Mouse (Mus musculus): ENCODE measurements around the gene Mrpl45.

Gene Mrpl45

DNA sequence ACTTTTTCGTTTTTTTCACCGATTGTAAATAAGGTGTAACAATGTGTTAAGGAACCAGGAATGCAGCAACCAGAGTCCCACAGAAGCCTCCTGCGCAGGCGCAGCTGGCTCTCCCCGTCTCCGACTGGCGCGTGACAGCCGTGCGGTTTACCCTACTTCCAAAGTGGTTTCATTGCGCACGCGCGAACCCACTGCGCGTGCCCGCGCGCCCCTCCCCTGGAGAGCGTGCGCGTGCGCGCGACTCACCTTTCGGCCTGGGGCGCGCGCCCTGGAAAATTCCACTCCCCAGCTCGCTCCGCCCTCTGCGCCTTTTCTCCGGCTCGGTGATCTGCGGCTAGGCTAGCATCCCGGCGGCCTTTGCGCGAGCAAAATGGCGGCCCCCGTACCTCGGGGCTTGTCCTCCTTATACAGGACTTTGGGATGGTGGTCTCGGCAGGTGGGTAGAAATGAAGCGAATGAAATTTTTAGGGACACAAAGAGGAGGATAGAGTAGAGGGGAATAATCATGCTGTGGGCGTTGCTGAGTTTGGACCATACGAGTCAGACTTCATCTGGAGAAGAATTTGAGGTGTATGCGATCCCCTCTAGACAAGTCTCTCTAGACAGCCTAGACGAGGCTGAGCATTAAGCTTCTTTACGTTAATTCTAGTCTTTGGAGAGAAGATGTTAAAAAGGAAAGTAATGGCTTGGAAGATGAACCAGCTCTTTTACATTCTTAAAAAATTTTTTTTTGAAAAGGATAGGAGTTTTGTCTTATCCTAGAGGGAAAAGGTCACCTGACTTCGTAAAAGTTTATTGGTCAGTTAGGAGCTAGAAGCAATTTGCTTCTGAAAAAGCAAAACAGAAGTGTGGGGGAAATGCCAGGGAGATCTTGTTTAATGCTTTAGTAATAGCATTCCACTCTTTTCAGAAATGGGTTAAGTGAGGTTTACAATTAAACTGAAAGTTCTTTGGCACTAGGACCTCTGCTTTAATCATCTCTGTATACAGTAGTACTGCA lies at the start of gene Mrpl45:
Mrpl45 (plus strand) TSS at position 213 of the 1,000 bp plus-strand sequence.
- POLR2A ChIA-PET: interaction anchor here (0.5 to 19.9 kb wide), 76 partner anchors 8 to 459 kb away, joined by 3 to 489 read pairs (median 4); partner anchors contain the start of genes Npepps (in 3 of the 4), Socs7 (in 2 of the 4), 1700001P01Rik (in 1 of the 4) and Arhgap23 (in 1 of the 4)
- CTCF ChIA-PET: interaction anchor here in 3 of 4 experiments (0.5 to 1.5 kb wide), 9 partner anchors 12 to 1313 kb away, joined by 3 to 7 read pairs (median 4); no protein-coding TSS in a partner anchor

DNA sequence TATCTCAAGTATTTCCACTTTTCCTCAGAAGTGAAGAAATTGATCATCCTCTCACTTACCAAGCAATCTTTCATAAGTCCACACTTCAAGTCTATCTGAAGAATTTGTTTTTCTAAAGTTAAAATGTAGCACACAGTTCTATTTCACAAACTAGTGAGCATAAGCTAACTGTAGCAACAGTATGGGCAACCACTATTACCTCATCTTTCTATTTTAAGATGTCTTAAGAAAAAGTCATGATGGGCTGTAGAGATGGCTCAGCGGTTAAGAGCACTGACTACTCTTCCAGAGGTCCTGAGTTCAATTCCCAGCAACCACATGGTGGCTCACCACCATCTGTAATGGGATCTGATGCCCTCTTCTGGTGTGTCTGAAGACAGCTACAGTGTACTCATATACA lies 49.0 kb upstream of the Mrpl45 start:
- POLR2A ChIA-PET: interaction anchor here in 3 of 4 experiments (0.6 to 1.4 kb wide), 12 partner anchors 9 to 284 kb away, joined by 3 to 6 read pairs (median 4); no protein-coding TSS in a partner anchor
- CTCF ChIA-PET: interaction anchor here in 1 of 4 experiments (0.5 kb wide), 2 partner anchors 10 to 59 kb away, joined by 3 read pairs; no protein-coding TSS in a partner anchor

DNA sequence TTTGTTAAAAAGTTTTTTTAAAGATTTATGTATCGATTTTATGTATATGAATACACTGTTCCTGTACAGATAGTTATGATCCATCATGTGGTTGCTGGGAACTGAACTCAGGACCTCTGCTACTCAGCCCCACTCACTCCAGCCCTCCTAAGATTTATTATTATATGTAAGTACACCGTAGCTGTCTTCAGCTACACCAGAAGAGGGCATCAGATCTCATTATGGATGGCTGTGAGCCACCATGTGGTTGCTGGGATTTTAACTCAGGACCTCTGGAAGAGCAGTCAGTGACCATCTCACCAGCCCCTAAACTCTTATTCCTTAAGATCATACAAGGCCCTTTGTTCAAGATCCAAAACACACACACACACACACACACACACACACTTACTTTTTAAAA lies 45.5 kb upstream of the Mrpl45 start:
- POLR2A ChIA-PET: interaction anchor here in 2 of 4 experiments (0.7 to 1.0 kb wide), 4 partner anchors 12 to 45 kb away, joined by 3 to 4 read pairs (median 4); partner anchors contain the start of gene Mrpl45 (in 1 of the 2)
- CTCF ChIA-PET: interaction anchor here in 2 of 4 experiments (0.7 to 1.1 kb wide), 4 partner anchors 16 to 41 kb away, joined by 3 to 12 read pairs (median 4); no protein-coding TSS in a partner anchor

DNA sequence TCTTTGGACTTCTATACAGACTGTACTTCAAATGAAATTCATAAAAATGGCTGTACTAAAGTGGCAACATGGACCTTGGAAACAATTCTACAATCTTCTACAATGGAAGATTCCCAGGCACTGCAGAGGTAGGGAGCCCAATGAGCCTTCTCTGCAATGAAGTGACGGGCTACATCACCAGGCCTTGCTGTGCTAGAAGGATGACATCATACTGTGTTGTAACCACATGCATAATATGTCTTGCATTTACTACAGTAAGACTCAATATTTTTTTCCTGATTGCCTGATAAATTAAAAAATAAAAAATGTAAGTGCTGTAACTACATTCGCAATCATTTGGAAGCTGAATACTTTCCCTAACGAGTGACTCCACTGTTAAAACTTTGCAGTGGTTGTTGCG lies 42.7 kb upstream of the Mrpl45 start:
- ChIA-PET CTCF (interaction anchor here in 3 of 4 experiments (0.6 to 1.6 kb wide), 7 partner anchors 25 to 329 kb away, joined by 3 to 9 read pairs (median 3); partner anchors contain the start of gene Mrpl45 (in 1 of the 3)), POLR2A (interaction anchor here in 3 of 4 experiments (0.7 to 1.4 kb wide), 9 partner anchors 8 to 528 kb away, joined by 3 to 5 read pairs (median 3); no protein-coding TSS in a partner anchor)

DNA sequence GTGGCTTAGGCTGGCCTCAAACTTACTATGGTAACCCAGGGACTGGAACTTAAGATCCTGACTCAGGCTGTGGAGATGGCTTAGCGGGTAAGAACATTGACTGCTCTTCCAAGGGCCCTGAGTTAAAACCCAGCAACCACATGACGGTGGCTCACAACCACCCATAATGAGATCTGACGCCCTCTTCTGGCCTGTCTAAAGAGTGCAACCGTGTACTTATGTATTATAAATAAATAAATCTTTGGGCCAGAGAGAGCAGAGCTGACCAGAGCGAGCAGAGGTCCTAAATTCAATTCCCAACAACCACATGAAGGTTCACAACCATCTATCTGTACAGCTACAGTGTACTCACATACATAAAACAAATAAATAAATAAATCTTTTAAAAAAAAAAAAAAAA lies 41.9 kb upstream of the Mrpl45 start:
- POLR2A ChIA-PET: interaction anchor here in 2 of 4 experiments (0.6 to 1.4 kb wide), 10 partner anchors 9 to 343 kb away, joined by 3 to 6 read pairs (median 4); no protein-coding TSS in a partner anchor
- CTCF ChIA-PET: interaction anchor here (0.6 to 1.6 kb wide), 12 partner anchors 9 to 329 kb away, joined by 3 to 9 read pairs (median 4); partner anchors contain the start of gene Mrpl45 (in 1 of the 4)

DNA sequence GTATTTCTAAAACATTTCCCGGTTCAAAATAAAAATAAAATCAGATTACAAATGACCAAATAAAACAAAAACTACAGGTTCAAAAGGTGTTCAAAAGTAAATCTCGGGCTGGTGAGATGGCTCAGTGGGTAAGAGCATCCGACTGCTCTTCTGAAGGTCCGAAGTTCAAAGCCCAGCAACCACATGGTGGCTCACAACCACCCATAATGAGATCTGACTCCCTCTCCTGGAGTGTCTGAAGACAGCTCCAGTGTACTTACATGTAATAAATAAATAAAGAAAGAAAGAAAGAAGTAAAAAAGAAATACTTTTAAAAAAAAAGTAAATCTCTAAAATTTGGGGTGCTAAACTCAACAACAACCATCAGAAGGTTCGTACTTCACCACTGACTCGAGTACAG lies 40.6 kb upstream of the Mrpl45 start:
- POLR2A ChIA-PET: interaction anchor here in 2 of 4 experiments (0.8 to 2.7 kb wide), 4 partner anchors 14 to 35 kb away, joined by 3 to 24 read pairs (median 4); no protein-coding TSS in a partner anchor
- CTCF ChIA-PET: interaction anchor here in 1 of 4 experiments (0.7 kb wide), 1 partner anchor 91 kb away, joined by 3 read pairs; no protein-coding TSS in a partner anchor

DNA sequence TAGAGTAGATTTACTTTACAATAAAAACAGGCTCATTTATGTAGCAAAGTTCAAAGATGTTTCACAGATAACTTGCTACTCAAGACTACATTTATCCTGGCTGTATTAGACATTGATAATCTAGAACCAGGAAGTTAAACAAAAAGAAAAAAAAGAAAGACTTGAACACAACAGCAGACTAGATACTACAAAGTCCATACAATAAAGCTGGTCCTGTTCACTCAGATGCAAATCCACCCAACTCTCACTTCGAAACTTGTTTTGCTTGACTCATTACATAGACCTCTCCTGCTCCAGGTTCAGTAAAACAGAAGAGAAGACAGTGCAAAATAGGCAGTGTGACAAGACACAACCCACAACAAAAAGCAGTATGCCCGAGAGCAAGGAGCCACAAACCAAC lies 40.2 kb upstream of the Mrpl45 start:
- ChIA-PET POLR2A (interaction anchor here in 3 of 4 experiments (0.6 to 2.7 kb wide), 9 partner anchors 9 to 87 kb away, joined by 3 to 24 read pairs (median 4); no protein-coding TSS in a partner anchor), CTCF (interaction anchor here in 1 of 4 experiments (0.7 kb wide), 1 partner anchor 92 kb away, joined by 3 read pairs; no protein-coding TSS in a partner anchor)

DNA sequence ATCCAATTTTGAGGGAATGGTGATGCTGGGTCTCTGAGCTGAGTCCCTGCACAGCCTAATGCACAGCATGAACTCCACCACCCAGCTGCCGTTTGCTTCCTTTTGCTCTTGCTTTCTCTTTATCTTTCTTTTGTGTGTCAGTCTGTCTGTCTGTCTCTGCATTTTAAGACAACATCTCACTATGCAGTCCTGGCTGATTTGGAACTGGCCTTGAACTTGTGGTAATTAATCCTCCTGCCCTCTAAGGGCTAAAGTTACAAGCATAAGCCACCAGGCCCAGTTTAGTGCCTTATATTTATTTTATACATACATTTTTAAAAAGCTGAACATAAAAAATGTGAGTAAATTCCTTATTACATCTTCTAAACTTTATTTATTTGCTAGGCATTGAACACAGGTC lies 39.5 kb upstream of the Mrpl45 start:
- ChIA-PET POLR2A (interaction anchor here (0.6 to 2.7 kb wide), 17 partner anchors 9 to 132 kb away, joined by 3 to 24 read pairs (median 4); no protein-coding TSS in a partner anchor), CTCF (no interaction called here)

DNA sequence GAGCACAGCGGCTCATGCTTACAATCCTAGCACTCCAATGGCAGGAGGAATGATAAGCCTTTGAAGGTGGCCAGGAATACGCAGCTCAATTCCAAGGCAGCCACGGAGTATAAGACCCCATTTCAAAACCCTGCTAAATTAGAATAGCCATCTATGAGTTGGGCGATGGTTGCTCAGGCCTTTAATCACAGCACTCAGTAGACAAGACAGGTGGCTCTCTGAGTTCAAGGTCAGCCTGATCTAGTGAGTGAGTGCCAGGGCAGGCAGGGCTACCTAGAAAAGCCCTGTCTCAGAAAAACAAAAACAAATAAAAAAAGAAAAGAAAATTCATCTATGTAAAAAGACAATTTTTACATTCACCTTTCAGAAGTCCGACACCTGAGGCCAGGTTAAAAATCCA lies 38.4 kb upstream of the Mrpl45 start:
- POLR2A ChIA-PET: interaction anchor here (0.6 to 3.8 kb wide), 22 partner anchors 12 to 379 kb away, joined by 3 to 24 read pairs (median 3); partner anchors contain the start of gene Mrpl45 (in 1 of the 4)
- CTCF ChIA-PET: interaction anchor here in 1 of 4 experiments (0.7 kb wide), 1 partner anchor 354 kb away, joined by 7 read pairs; no protein-coding TSS in a partner anchor

DNA sequence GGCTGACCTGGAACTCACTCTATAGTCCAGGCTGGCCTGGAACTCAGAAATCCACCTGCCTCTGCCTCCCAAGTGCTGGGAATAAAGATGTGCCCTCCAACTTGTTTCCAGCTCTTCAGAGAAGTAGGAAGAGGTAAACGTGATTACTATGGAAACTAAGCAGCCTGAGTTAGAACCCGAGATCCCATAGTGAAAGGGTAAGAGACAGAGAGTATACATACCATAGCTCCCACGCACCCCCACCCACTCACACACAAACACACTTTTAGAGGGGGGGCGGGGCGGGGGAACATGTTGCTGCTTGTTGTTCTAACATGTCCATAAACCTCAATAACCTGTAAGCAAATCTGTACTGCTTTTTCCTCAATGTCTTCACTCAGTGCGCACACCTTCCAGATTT lies 37.1 kb upstream of the Mrpl45 start:
- ChIA-PET CTCF (interaction anchor here in 3 of 4 experiments (0.6 to 1.3 kb wide), 3 partner anchors 10 to 254 kb away, joined by 3 read pairs; no protein-coding TSS in a partner anchor), POLR2A (interaction anchor here in 3 of 4 experiments (0.5 to 3.8 kb wide), 33 partner anchors 10 to 451 kb away, joined by 3 to 43 read pairs (median 6); partner anchors contain the start of genes Mrpl45 (in 3 of the 3) and Nfe2l1 (in 1 of the 3))

DNA sequence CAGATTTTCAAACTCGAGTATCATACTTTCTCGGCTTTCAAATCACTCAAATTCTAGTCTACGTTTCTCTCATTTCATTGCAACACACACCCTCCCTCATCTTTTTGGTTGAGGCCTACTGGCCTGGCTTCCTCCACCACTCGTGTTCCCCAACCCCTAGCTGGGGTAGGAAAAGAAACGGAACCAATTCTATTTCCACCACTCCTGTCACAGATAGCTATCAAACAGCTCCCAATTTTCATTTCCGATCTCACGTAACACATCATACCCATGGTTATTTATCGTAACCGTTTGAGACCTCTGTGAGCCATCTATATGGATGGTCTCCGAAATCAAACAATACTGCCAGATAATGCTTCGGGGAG lies 36.5 kb upstream of the Mrpl45 start:
- CTCF ChIA-PET: interaction anchor here in 3 of 4 experiments (0.7 to 1.3 kb wide), 4 partner anchors 9 to 31 kb away, joined by 3 to 5 read pairs (median 3); no protein-coding TSS in a partner anchor
- POLR2A ChIA-PET: interaction anchor here (0.5 to 3.8 kb wide), 40 partner anchors 10 to 449 kb away, joined by 3 to 43 read pairs (median 5); partner anchors contain the start of genes Mrpl45 (in 3 of the 4), Nfe2l1 (in 1 of the 4) and Tbx21 (in 1 of the 4)

DNA sequence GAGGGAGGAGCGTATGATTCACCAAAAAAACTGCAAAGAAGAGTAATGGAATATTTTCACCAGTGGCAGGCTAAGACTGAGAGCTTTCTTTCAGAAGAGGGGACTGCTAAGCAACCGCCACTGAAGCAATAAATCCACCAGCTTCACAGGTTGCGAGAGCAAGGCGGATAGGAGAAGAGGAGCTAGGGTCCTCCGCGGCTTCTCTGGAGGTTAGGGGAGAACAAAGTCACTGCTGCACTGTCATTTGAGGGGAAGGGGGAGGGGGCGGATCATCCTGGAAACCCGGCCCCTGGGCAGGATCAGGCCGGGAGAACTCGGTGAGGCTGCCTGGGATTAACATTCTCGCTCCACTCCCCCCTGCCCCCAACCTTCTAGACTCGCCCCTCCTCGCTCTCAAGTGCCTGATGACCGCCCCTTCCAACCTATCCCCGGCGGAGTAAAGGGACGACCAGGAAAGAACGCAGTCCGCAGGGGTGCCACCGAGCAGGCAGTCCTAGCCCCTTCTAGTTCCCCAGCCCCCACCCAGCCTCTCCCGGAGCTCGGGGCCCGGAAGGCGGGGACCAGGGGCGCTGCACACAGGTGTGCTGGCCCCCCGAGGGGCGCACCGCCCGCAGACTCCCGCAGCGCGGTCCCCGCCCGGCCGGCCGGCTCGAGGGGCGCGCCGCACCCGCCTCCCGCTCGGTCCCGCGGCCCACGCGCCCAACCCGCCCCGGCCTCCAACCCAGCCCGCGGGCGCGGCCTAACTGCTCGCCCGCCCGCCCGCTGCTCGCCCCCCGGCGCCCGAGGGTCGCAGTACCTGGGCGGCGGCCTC lies 35.9 kb upstream of the Mrpl45 start:
- CTCF ChIA-PET: interaction anchor here in 3 of 4 experiments (0.5 to 1.0 kb wide), 4 partner anchors 13 to 152 kb away, joined by 3 to 5 read pairs (median 4); no protein-coding TSS in a partner anchor
- POLR2A ChIA-PET: interaction anchor here (0.6 to 3.8 kb wide), 44 partner anchors 9 to 670 kb away, joined by 3 to 43 read pairs (median 5); partner anchors contain the start of genes Mrpl45 (in 3 of the 4), Nfe2l1 (in 1 of the 4) and Tbx21 (in 1 of the 4)

DNA sequence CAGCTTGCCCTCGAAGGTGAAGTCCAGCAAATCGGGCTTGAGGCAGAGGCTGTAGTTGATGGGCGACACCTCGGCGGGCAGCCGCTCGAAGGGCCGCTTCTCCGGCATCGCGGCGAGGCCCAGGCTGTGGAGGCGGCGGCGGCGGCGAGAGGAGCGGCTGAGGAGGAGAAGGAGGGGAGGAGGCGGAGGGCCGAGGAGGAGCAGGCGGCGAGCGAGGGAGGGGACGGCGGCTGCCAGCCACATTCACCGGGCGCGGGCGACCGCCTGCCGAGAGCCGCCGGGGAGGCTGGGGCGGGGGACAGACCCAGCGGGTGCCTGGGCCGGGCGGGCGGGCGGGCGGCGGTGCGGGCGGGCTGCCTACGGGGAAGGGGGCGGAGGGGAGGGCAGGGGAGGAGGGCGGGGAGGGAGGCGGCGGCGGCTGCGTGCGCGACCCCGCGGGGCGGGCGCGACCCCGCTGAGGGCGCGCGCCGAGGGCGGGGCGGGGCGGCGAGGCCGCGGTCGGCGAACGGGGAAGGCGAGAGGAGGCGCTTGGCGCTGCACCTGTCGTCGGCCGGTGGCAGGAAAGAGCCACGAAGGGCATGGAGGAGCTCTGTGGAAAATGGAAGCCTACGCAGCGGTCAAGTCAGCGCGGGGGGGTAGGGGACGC lies 35.2 kb upstream of the Mrpl45 start, which contains the start of gene Npepps:
Npepps (minus strand) TSS at position 423 of the 646 bp plus-strand sequence.
- ChIA-PET CTCF (interaction anchor here in 2 of 4 experiments (0.5 to 1.0 kb wide), 2 partner anchors 30 to 151 kb away, joined by 5 to 8 read pairs; no protein-coding TSS in a partner anchor), POLR2A (interaction anchor here in 3 of 4 experiments (0.6 to 3.8 kb wide), 19 partner anchors 9 to 327 kb away, joined by 3 to 43 read pairs (median 6); partner anchors contain the start of gene Mrpl45 (in 3 of the 3))

DNA sequence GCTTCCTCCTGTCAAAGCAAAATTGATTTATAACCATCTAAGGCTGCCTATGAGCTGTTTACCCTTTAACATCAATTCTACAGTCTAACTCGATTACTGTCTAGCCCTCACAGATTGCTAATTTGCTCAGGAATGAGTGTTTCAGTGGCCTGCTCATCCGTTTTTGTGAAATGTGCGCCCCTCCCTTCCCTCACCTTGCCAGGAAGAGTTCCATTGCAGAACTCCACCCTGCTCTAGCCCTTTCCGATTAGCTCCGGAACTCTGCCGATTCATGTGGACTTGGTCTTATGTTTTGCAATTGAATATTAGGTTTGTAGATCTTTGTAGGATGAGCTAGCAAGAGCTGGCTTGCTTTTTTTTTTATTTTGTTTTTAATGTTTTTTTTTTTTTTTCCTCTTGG lies 33.3 kb upstream of the Mrpl45 start:
- ChIA-PET POLR2A (interaction anchor here (0.6 to 23.3 kb wide), 28 partner anchors 11 to 1253 kb away, joined by 3 to 489 read pairs (median 4); partner anchors contain the start of gene Mrpl45 (in 2 of the 4)), CTCF (interaction anchor here in 3 of 4 experiments (0.6 to 1.4 kb wide), 4 partner anchors 28 to 415 kb away, joined by 3 to 16 read pairs (median 4); no protein-coding TSS in a partner anchor)

DNA sequence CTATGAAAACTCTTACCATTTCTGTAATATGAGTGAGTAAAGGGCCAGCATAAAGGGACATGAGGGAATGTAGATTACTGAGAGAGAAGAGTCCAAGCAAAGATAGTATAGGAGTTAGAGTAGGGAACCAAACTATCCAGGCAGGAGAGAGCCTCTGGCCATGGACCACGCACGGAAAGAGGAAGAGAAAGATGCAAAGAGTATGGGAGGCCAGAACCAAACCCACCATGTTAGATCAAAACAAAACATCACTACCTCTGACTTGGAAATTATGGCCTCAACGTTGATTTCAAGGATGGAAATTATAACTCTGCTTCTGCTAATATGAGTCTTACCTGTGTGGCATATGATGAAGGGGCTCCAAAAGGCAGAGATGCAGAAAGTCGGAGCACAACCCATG lies 30.7 kb upstream of the Mrpl45 start:
- CTCF ChIA-PET: interaction anchor here in 3 of 4 experiments (0.6 to 1.2 kb wide), 4 partner anchors 25 to 311 kb away, joined by 3 to 6 read pairs (median 4); no protein-coding TSS in a partner anchor
- POLR2A ChIA-PET: interaction anchor here in 3 of 4 experiments (0.6 to 23.3 kb wide), 14 partner anchors 9 to 694 kb away, joined by 3 to 489 read pairs (median 4); partner anchors contain the start of gene Mrpl45 (in 3 of the 3)
